Mouse (Mus musculus): ENCODE measurements at regions not wholly inside any gene's neighbourhood (a gene's known extent, or its start where the extent isn't known, plus 50 kb on each side); places are given as distances from the start of the nearest gene placed in this dataset.

DNA sequence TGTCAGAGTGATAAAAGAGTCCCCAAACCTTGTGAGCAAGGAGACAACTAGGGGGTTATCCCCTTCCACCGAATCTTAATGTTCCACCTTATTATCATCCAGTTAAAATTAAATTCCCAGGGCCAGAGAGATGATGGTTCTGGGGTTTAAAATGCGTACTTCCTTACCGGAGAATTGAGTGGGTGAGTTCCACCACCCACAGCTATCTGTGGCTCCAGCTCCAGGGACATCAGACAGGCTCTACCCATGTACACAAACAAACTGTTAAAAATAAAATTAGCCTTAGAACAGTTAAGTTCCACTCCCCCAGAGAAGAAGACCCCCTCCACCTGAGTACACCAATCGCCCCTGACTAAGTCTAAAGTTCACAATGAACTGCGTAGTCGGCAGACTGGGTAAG, 52.0 kb upstream of the Mgat5 start:
- 72% methylated on average over 6 of the region's 6 CpGs for WGBS
- no peak for TF ChIP-seq CTCF (IDR thresholded peaks at IDR 0.05; ENCODE audit: insufficient read depth, low read length)
- no peak for TF ChIP-seq POLR2A (IDR thresholded peaks at IDR 0.05; ENCODE audit: borderline replicate concordance, extremely low read depth, low read depth, low read length)
- H3K4me1 ChIP-seq (ENCODE audit: control insufficient read depth, insufficient read depth, low read length), result no peaks in the 10 kb centered on the region
- no peak for DNase-seq
- no peak overlapping the region for H3K4me3 ChIP-seq (replicated peaks; ENCODE audit: extremely low read depth, low read depth, low read length)

DNA sequence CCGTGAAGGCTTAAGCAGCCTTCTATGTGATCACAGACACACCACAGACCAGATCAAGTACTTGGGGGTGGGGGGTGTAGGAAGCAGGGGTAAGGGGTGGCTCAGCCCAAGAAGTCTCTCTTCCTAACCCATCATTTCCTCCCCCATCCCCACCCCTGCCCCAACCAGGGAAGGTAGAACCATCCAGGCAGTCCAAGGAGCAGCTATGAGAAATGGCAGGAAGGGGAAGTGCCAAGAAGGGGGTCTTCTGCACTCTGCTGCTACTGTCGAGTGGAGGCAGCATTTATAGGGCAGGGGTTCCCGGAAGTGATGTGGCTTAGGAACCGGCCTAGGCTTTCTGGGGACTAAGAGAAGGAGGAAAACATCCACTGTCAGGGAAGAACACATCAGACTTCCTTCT, 69.3 kb upstream of the Mgat5 start:
- TF ChIP-seq POLR2A (IDR thresholded peaks at IDR 0.05; ENCODE audit: borderline replicate concordance, extremely low read depth, low read depth, low read length) (no peak), CTCF (IDR thresholded peaks at IDR 0.05; ENCODE audit: insufficient read depth, low read length) (no peak)
- DNase-seq, result no peak
- WGBS, result 61% methylated on average over 4 of the region's 4 CpGs
- H3K4me3 ChIP-seq (replicated peaks; ENCODE audit: extremely low read depth, low read depth, low read length), result no peak overlapping the region
- no peaks in the 10 kb centered on the region for H3K4me1 ChIP-seq (ENCODE audit: control insufficient read depth, insufficient read depth, low read length)

DNA sequence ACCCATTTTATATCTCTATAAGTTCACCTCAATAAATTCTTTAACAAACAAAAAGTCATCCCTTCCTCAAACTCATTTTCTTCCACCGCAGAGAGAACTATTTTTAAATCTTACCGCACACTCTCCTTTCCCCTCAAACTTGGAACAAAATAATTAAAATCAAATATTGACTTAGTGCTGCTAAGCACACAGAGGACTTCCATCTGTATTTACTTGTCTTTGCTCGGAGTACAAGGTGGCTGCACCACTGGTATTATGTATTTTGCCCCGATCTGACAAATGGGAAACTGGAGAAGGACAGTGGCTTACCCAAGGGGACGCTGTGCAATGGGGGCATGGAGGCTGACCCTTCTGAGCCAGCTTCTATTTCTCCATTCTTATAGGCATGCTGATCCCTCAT, 72.9 kb upstream of the Mgat5 start:
- 63% methylated on average over 5 of the region's 5 CpGs for WGBS
- TF ChIP-seq POLR2A (IDR thresholded peaks at IDR 0.05; ENCODE audit: borderline replicate concordance, extremely low read depth, low read depth, low read length), result no peak
- TF ChIP-seq CTCF (IDR thresholded peaks at IDR 0.05; ENCODE audit: insufficient read depth, low read length), result no peak
- no peak for DNase-seq
- Histone ChIP-seq H3K4me3 (replicated peaks; ENCODE audit: extremely low read depth, low read depth, low read length) (no peak overlapping the region), H3K4me1 (ENCODE audit: control insufficient read depth, insufficient read depth, low read length) (no peaks in the 10 kb centered on the region)

DNA sequence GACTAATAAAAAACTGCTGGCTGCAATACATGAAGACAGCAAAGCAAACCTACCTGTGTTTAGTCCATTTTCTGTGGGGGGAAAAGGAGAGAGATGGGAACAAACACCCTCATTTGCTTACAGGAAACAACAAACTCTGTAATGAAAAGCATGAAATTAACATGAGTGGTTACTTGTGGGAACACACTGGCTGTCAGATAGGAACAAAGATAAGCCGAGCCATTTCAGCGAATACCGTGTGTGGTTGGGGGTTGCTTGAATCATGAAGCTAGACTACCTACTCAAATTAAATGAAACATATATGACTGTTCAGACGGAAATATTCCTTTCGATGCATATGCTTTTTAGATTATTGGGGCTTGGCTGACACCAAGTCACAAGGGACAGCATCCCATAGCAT, 80.0 kb upstream of the Mgat5 start:
- H3K4me3 ChIP-seq (replicated peaks; ENCODE audit: extremely low read depth, low read depth, low read length), result no peak overlapping the region
- H3K4me1 ChIP-seq (ENCODE audit: control insufficient read depth, insufficient read depth, low read length), result no peaks in the 10 kb centered on the region
- no peak for DNase-seq
- no peak for TF ChIP-seq CTCF (IDR thresholded peaks at IDR 0.05; ENCODE audit: insufficient read depth, low read length)
- no peak for TF ChIP-seq POLR2A (IDR thresholded peaks at IDR 0.05; ENCODE audit: borderline replicate concordance, extremely low read depth, low read depth, low read length)
- WGBS, result 93% methylated on average over 5 of the region's 5 CpGs

DNA sequence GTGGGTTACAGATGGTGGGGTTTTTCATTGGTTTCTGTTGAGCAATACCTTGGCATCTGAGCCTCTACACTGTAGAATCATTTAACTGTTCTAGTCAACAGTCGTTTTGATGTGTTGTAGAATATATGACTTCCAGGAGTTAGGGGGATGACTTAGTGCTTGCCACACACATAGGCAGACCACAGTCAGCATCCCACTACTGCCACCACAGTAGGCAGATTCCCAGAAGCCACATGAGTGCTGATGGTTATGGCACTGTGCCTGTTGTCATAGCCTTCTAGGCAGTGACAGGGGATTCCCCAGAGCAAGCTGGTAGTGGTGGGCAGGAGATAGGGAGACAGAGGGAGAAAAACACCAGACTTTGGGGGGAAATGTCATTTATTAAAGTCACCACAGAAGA, 86.8 kb upstream of the Mgat5 start:
- DNase-seq, result no peak
- WGBS, result 69% methylated on average over 1 of the region's 1 CpGs
- TF ChIP-seq POLR2A (IDR thresholded peaks at IDR 0.05; ENCODE audit: borderline replicate concordance, extremely low read depth, low read depth, low read length), result no peak
- TF ChIP-seq CTCF (IDR thresholded peaks at IDR 0.05; ENCODE audit: insufficient read depth, low read length), result no peak

DNA sequence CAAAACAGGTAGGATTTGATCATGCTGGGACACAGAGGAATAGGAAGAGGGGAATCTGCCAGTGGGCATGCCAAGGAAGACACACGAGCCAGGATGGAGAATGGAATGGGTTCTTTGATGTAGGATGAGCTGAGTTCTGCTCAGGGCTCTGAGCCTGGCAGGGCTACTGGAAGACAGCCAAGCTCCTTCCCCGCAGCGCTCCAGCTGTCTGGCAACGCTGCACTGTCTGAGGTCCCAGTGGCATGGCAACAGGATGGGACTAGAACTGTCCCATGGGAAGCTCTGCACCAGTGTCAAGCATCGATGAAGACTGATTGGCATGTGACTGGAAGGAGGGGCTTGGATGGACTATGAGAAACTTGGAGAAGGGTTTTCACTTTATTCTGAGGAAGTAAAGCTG, 97.3 kb upstream of the Mgat5 start:
- Histone ChIP-seq H3K4me3 (replicated peaks; ENCODE audit: extremely low read depth, low read depth, low read length) (no peak overlapping the region), H3K4me1 (ENCODE audit: control insufficient read depth, insufficient read depth, low read length) (no peaks in the 10 kb centered on the region)
- TF ChIP-seq POLR2A (IDR thresholded peaks at IDR 0.05; ENCODE audit: borderline replicate concordance, extremely low read depth, low read depth, low read length) (no peak), CTCF (IDR thresholded peaks at IDR 0.05; ENCODE audit: insufficient read depth, low read length) (no peak)
- DNase-seq, result no peak
- WGBS, result 48% methylated on average over 5 of the region's 5 CpGs

More for the DNA sequence above, 86.8 kb upstream of the Mgat5 start:
- Histone ChIP-seq H3K4me3 (replicated peaks; ENCODE audit: extremely low read depth, low read depth, low read length) (no peak overlapping the region), H3K4me1 (ENCODE audit: control insufficient read depth, insufficient read depth, low read length) (no peaks in the 10 kb centered on the region)

DNA sequence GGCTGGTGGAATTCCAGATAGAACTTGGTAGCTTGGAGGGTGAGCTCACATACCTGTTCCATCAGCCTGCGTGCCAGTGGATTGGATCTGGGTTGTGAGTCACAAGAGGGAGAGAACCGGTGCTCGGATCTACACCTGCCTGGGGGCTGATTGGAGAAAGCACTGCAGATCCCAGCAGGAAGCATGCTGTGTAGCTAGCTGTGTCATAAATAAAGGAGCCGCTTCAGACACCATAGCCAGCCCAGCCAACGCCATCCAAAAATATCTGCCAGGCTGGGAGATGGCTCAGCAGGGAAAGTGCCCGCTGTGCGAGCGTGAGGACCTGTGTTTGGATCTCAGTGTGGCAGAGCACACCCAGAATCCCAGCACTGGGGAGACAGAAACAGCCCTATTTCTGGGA, 99.0 kb upstream of the Mgat5 start:
- WGBS, result 83% methylated on average over 8 of the region's 8 CpGs
- H3K4me1 ChIP-seq (ENCODE audit: control insufficient read depth, insufficient read depth, low read length), result no peaks in the 10 kb centered on the region
- TF ChIP-seq POLR2A (IDR thresholded peaks at IDR 0.05; ENCODE audit: borderline replicate concordance, extremely low read depth, low read depth, low read length) (no peak), CTCF (IDR thresholded peaks at IDR 0.05; ENCODE audit: insufficient read depth, low read length) (no peak)
- H3K4me3 ChIP-seq (replicated peaks; ENCODE audit: extremely low read depth, low read depth, low read length), result no peak overlapping the region
- DNase-seq, result no peak

DNA sequence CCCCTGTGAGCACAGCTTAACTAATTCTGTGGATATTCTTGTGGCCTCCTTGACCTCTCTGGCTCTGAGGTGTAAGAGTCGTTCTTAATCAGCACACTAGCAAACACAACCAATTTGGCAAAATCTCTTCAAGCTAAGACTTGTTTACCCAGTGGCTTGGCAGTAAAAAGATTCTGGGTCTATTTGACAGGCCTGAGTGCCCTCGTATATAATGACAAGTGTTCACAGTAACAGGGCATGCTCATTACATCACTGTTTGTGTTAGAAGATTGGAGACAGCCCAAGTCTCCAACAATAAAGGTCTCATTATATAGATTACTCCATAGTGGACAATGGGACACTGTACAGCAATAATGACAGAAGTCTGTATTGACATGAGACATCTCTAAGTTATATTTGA, 101.2 kb upstream of the Mgat5 start:
- Histone ChIP-seq H3K4me3 (replicated peaks; ENCODE audit: extremely low read depth, low read depth, low read length) (no peak overlapping the region), H3K4me1 (ENCODE audit: control insufficient read depth, insufficient read depth, low read length) (no peaks in the 10 kb centered on the region)
- DNase-seq, result no peak
- 29% methylated on average over 2 of the region's 2 CpGs for WGBS
- no peak for TF ChIP-seq POLR2A (IDR thresholded peaks at IDR 0.05; ENCODE audit: borderline replicate concordance, extremely low read depth, low read depth, low read length)
- no peak for TF ChIP-seq CTCF (IDR thresholded peaks at IDR 0.05; ENCODE audit: insufficient read depth, low read length)

DNA sequence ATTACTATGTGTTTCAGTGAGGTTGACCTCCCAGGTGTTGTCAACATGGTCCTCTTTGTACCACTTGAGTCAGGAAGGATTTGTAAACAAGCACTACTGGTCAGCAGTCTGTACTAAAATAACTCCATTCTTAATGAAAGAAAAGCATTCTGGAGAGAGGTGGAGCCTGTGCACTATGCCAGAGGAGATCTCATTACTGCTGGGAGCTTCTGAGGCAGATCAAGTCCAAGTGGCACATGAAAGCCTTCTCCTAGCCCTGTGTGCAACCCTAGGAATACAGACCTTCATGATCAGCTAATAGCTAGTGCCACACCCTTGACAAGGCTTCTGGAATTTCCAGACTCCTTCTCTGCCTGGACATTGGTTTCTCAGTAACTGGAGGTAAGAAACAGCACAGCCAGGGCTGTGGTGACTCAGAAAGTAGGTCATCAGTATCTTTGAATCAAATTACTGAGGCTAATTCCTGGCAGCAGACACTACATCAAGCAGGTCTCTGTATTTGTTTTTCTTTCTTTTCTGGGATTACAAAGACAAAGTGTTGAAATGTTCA, 105.9 kb upstream of the Mgat5 start:
- DNase-seq, result no peak
- no peak for TF ChIP-seq POLR2A (IDR thresholded peaks at IDR 0.05; ENCODE audit: borderline replicate concordance, extremely low read depth, low read depth, low read length)
- TF ChIP-seq CTCF (IDR thresholded peaks at IDR 0.05; ENCODE audit: insufficient read depth, low read length), result no peak
- no peaks in the 10 kb centered on the region for H3K4me1 ChIP-seq (ENCODE audit: control insufficient read depth, insufficient read depth, low read length)
- H3K4me3 ChIP-seq (replicated peaks; ENCODE audit: extremely low read depth, low read depth, low read length), result no peak overlapping the region

DNA sequence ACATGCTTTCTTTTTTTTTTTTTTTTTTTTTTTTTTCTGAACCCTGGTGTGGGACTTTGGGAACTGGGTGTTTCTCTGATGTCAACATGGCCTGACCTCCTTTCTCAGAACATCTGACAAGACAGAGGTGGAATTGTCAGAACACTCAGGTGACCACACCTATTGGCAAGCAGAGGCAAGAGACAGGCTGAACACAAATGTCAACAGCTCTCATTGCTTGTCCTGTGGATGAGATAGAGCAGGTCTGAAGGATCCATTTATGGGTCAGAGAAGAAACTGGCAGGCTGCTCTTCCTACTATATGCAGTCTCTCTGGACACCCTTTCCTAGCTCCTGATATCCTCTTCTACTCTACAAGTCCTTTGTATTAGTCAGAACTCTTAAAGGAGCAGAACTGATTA, 117.2 kb upstream of the Mgat5 start:
- no peak for DNase-seq
- Histone ChIP-seq H3K4me1 (ENCODE audit: control insufficient read depth, insufficient read depth, low read length) (no peaks in the 10 kb centered on the region), H3K4me3 (replicated peaks; ENCODE audit: extremely low read depth, low read depth, low read length) (no peak overlapping the region)
- TF ChIP-seq POLR2A (IDR thresholded peaks at IDR 0.05; ENCODE audit: borderline replicate concordance, extremely low read depth, low read depth, low read length), result no peak
- no peak for TF ChIP-seq CTCF (IDR thresholded peaks at IDR 0.05; ENCODE audit: insufficient read depth, low read length)
